Mouse (Mus musculus): ENCODE data around the gene Gm42878.

DNA sequence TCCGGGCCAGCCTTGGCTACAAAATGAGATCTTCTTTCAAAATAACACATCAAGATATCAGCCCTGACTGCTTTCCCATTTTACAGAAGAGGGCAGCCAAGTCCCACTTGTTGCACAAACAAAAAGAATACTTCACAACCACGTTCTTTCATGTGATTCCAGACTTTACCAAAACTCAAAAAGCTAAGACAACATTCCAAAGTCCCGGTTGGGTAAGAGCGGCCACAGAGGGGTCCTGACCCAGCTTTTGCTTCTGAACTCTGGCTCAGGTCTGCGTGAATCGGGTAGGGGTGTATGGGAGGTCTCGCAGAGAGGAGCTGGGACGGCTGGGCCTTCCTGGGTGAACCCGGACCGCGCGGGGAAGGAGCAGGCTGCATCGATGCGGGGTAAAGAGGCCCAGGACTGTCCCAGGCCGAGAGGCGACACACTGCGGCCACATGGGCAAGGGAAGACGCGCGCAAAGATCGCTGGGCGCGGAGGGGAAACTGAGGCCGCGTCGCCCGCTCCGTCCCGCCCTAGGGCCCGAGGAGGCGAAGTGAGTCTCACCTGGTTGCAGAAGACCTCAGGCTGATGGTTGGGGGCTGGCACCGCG is 47.6 kb upstream of the Gm42878 start:
- TF ChIP-seq CTCF (conservative IDR thresholded peaks at IDR 0.05 in 1 of 2, IDR thresholded peaks at IDR 0.05 in 1 of 2; ENCODE audit: low read depth in 2 of 2, low read length in 2 of 2) = no peak
- TF ChIP-seq TCF12 (IDR thresholded peaks at IDR 0.05; ENCODE audit: low read depth, low read length) = no peak
- no peak for TF ChIP-seq ZMIZ1 (IDR thresholded peaks at IDR 0.05; ENCODE audit: low read depth, low read length)
- TF ChIP-seq EP300 (IDR thresholded peaks at IDR 0.05; ENCODE audit: low read length) = no peak
- TF ChIP-seq CHD2 (IDR thresholded peaks at IDR 0.05; ENCODE audit: low read length) = no peak
- no peak for TF ChIP-seq JUND (conservative IDR thresholded peaks at IDR 0.05; ENCODE audit: low read depth, low read length)
- TF ChIP-seq IRF4 (IDR thresholded peaks at IDR 0.05; ENCODE audit: low read depth, low read length) = no peak
- no peak for TF ChIP-seq POLR2A (IDR thresholded peaks at IDR 0.05; ENCODE audit: low read depth, low read length)
- TF ChIP-seq POLR2AphosphoS2 (IDR thresholded peaks at IDR 0.05; ENCODE audit: low read depth, low read length) = no peak
- no peak for TF ChIP-seq CHD1 (IDR thresholded peaks at IDR 0.05; ENCODE audit: low read depth, low read length)
